In the genomic region with DNA sequence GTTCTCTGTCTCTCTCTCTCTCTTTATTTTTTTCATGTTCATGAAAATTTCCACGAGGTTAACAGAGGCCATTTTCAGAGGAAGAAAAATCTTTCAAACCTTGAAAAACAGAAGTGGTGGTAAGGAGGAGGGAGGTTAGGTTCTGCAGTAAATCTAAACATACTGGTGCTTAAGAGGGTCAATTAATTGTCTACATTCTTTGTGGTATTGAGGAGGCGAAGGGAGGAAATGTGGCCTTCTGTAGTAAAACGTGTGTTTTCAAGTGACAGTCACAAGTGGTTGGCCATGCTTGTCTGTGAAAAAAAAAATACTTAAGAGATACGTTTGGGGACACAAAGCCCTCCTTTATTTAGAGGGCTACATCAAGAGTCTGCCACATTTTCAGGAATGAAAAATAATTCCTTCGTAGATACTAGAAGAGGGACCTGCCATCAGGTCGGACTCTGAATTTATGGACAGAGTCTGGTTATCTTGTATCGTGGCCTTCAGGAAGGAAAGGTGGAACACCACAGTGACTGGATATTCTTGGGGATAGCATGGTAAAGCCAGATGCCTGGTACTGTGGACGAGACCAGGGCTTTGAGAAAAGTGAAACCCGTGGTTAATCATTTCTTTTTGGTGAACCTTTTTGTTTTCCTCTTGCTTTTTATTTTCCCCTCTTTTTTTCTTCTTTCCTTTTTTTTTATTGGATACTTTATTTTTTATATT, we compare ENCODE assay signal across 16 mouse cellular contexts.
"Had no signal": no experiment of that assay in that cellular context is flagged by ENCODE, and none has a peak within 500 bp of the region (broad histone marks: within the 10 kb centered on the region; RNA-seq: fewer than 3 reads in every experiment).

No protein-coding gene starts in this region.

- H3K27ac ChIP-seq: midbrain, embryonic 10.5 days; midbrain, embryonic 12.5 days; neural tube, embryonic 13.5 days; neural tube, embryonic 15.5 days; stomach, embryonic 15.5 days; stomach, postnatal 0 days had no signal

- H3K4me2 ChIP-seq: lung, embryonic 14.5 days; midbrain, embryonic 12.5 days; neural tube, embryonic 13.5 days; neural tube, embryonic 15.5 days; stomach, embryonic 15.5 days had no signal

- H3K9ac ChIP-seq: lung, embryonic 14.5 days; midbrain, embryonic 12.5 days; neural tube, embryonic 13.5 days; neural tube, embryonic 15.5 days; stomach, embryonic 15.5 days had no signal

- DNase-seq: lung, embryonic 14.5 days; lung, postnatal 10 days; lung, postnatal 4 days; midbrain, embryonic 14.5 days; right cerebral cortex, postnatal 14 days; thymus, adult 2 months; thymus, postnatal 25 days; thymus, postnatal 4 days had no signal

- H3K36me3 ChIP-seq: stomach, embryonic 15.5 days had no signal

- H3K9me3 ChIP-seq: neural tube, embryonic 13.5 days; neural tube, embryonic 15.5 days; stomach, embryonic 15.5 days had no signal

- H3K4me3 ChIP-seq: midbrain, embryonic 10.5 days; midbrain, embryonic 12.5 days; myocyte; neural tube, embryonic 13.5 days; neural tube, embryonic 15.5 days; stomach, embryonic 15.5 days had no signal

- H3K4me1 ChIP-seq: midbrain, embryonic 10.5 days; midbrain, embryonic 12.5 days; neural tube, embryonic 13.5 days; neural tube, embryonic 15.5 days; stomach, embryonic 15.5 days had no signal

- H3K27me3 ChIP-seq: neural tube, embryonic 13.5 days; neural tube, embryonic 15.5 days; stomach, embryonic 15.5 days had no signal

- ATAC-seq: midbrain, embryonic 16.5 days had no signal
